Mouse (Mus musculus) cortical plate, adult 2 months (tissue): ENCODE data around the gene Dusp22. TPM values are rescaled to one million over a fixed set of nuclear protein-coding genes. Genes with fewer than 3 reads are reported as not detected.

Experiments used
- H3K27ac ChIP-seq: fragments of 200-500 bp; 2 replicates; pipeline ENCODE4 v1.5.1; 2012; ENCODE audit warnings: low read length, control low read depth, inconsistent platforms; ENCODE audit not compliant: insufficient read depth
- H3K4me1 ChIP-seq: fragments of 200-500 bp; 2 replicates; pipeline ENCODE4 v1.6.1; 2011; ENCODE audit warnings: low read length; ENCODE audit not compliant: control insufficient read depth, insufficient read depth
- H3K4me3 ChIP-seq: fragments of 200-500 bp; 2 replicates; pipeline ENCODE4 v1.5.1; 2011; ENCODE audit warnings: mild to moderate bottlenecking, low read length, control low read depth; ENCODE audit not compliant: insufficient read depth
- CTCF ChIP-seq: fragments of 200-500 bp; IDR thresholded peaks from 2 replicates; pipeline ENCODE4 v1.5.1; 2011; ENCODE audit warnings: mild to moderate bottlenecking, control low read depth, low read length; ENCODE audit not compliant: insufficient read depth; ENCODE audit errors: extremely low read depth
- POLR2A ChIP-seq: fragments of 200-500 bp; IDR thresholded peaks from 2 replicates; pipeline ENCODE4 v1.6.1; 2011; ENCODE audit warnings: mild to moderate bottlenecking, low read length, control low read depth; ENCODE audit not compliant: insufficient read depth; ENCODE audit errors: extremely low read depth
- polyA plus RNA-seq: library from polyadenylated mRNA; depleted of rRNA; stranded (reverse); fragments of >200 nt; gene quantifications from 2 replicates; pipeline ENCODE4 v1.2.3, GENCODE M21; 2012

Dusp22 gene
- polyA plus RNA-seq, 1 experiment, result 32.8 TPM

DNA sequence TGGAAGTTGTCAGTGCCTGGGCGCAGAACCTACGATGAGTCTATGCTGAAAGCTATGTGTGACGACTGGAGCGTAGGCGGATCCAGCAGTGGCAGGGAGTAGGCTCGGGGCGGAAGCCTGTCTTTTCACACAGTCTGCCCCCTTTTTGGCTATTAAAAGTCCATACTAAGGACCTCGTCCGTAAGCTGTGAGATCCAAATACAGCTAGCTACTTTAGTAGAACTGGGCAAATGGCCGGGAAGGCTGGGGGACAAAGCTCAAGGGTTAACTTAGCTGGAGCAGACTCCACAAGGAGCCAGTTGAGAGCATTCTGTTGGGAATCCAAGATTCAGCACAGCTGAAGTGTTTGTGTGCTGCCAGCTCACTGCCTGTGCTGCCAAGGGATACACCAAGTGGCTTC lies 6.7 kb downstream of the Dusp22 start:
- Histone ChIP-seq H3K4me3 (no peak overlapping the region), H3K27ac (0 out of 2 replicates have a peak overlapping the region, but pooled peaks have one; percentile 34), H3K4me1 (peaks cover 14% of the 10 kb centered on the region)
- TF ChIP-seq CTCF (no peak), POLR2A (no peak)

DNA sequence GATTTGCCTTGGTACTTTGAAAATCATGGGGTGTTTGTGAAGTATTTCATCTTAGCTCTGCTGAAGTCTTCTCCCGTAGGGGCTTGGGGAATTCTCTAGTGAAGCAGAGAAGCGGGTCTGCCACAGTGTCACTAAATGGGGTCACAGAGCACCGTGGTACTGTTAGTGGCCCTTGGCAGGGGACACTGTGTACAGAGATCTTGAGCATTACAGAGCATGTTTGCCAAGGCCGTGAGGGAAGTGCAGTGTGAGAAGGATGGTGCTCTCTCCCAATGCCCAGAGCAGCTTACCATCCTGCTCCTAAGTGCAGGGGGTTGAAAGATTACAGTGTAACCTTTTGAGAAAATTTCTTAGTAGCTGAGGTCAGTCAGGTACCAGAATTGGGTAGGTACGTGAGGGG lies 8.5 kb downstream of the Dusp22 start:
- Histone ChIP-seq H3K27ac (0 out of 2 replicates have a peak overlapping the region, but pooled peaks have one; percentile 16), H3K4me1 (peaks cover 14% of the 10 kb centered on the region), H3K4me3 (no peak overlapping the region)
- TF ChIP-seq POLR2A (no peak), CTCF (no peak)

GRCm38 (mm10) chr13:30669277-30669676 lies 9.5 kb downstream of the Dusp22 start:
- Histone ChIP-seq H3K4me3 (no peak overlapping the region), H3K4me1 (peaks cover 14% of the 10 kb centered on the region), H3K27ac (no peak overlapping the region)
- TF ChIP-seq POLR2A, result no peak

- no peak overlapping the region for H3K27ac ChIP-seq
- H3K4me1 ChIP-seq, result no peaks in the 10 kb centered on the region
- no peak for TF ChIP-seq POLR2A
- no peak for TF ChIP-seq CTCF
- H3K4me3 ChIP-seq, result no peak overlapping the region
Measured at GRCm38 (mm10) chr13:30673878-30674277, 14.1 kb downstream of the Dusp22 start.

DNA sequence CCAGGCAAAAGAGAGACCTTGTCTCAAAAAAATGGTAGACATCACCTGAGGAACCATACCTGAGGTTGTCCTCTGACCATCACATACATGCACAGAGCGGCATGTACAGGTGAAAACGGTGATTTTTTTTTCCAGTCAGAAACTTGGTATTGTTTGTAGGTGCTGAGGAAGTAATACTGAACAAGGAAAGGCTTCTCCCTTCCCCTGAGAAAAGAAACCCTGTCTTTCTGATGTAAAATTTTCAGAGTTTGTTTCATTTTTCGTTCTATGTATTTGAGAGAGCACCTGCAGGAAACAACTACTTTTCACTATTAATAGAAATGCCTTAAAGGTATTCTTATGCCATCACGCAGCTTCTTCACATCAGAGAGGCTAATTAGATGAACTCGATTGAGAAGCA lies 19.0 kb downstream of the Dusp22 start:
- H3K4me1 ChIP-seq, result peaks cover 1% of the 10 kb centered on the region; the same call in 1 of the 2 replicates
- no peak overlapping the region for H3K4me3 ChIP-seq
- no peak overlapping the region for H3K27ac ChIP-seq
- TF ChIP-seq POLR2A (no peak), CTCF (no peak)

GRCm38 (mm10) chr13:30681866-30682265 lies 22.1 kb downstream of the Dusp22 start:
- peaks cover 1% of the 10 kb centered on the region; the same call in 1 of the 2 replicates for H3K4me1 ChIP-seq
- TF ChIP-seq POLR2A (no peak), CTCF (no peak)

DNA sequence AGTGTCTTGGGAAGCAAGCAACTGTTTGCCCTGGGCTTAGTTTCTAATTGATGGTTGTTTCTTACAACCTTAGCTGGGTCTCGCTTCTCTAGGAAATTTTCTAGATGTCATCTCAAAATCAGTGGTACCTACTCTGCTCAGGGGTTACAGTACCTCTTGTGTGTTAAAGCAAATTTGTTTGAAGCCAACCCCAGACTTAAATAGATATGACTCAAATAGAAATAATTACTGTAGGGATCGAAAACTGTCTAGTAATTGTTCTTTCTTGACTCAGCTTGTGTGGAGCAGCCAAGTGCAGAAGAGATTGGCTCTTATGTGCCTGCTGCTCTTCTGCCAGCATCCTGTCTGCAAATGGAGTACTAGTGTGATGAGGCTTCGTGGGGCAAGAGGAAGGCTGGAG lies 22.5 kb downstream of the Dusp22 start:
- Histone ChIP-seq H3K4me1 (peaks cover 1% of the 10 kb centered on the region; the same call in 1 of the 2 replicates), H3K27ac (no peak overlapping the region), H3K4me3 (no peak overlapping the region)
- TF ChIP-seq CTCF (no peak), POLR2A (no peak)

More at GRCm38 (mm10) chr13:30681866-30682265, 22.1 kb downstream of the Dusp22 start:
- H3K4me3 ChIP-seq, result no peak overlapping the region
- H3K27ac ChIP-seq, result no peak overlapping the region

DNA sequence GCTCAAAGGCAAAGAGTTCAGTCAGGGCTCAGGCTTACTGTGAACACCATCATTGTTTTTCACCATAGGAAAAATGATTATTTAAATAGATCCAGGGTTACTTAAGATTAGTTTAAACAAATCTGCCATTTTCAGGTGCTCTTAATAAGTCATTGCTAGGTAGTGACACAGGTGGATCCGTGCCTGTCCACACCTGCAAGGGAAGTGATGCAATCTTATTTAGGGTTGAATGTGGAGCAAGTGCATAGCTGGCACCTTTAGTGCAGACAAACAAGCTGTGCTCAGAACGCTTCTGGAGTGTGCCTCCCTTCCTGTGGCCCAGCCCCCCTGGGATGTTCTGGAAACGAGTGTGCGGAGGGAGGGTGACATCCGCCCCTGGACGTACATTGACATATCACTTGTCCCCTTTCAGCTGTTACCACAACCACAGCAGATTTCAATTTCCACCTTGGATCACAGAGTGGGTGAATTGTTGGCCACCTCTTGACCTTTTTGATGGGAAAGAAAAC lies 24.9 kb downstream of the Dusp22 start:
- Histone ChIP-seq H3K4me1 (0 out of 2 replicates have a peak, but pooled peaks cover 1% of the 10 kb centered on the region), H3K27ac (no peak overlapping the region), H3K4me3 (no peak overlapping the region)
- TF ChIP-seq POLR2A (no peak), CTCF (no peak)

- TF ChIP-seq POLR2A (no peak), CTCF (no peak)
- H3K4me1 ChIP-seq, result 0 out of 2 replicates have a peak, but pooled peaks cover 1% of the 10 kb centered on the region
- H3K4me3 ChIP-seq, result no peak overlapping the region
- no peak overlapping the region for H3K27ac ChIP-seq
Measured at GRCm38 (mm10) chr13:30685957-30686356, 26.2 kb downstream of the Dusp22 start.

- TF ChIP-seq CTCF, result no peak
- no peak for TF ChIP-seq POLR2A
- Histone ChIP-seq H3K27ac (no peak overlapping the region), H3K4me3 (no peak overlapping the region), H3K4me1 (peaks cover 11% of the 10 kb centered on the region)
Measured at GRCm38 (mm10) chr13:30688035-30688616, 28.3 kb downstream of the Dusp22 start.
